Comparison of ENCODE assay signal across 21 mouse cellular contexts in the genomic region with DNA sequence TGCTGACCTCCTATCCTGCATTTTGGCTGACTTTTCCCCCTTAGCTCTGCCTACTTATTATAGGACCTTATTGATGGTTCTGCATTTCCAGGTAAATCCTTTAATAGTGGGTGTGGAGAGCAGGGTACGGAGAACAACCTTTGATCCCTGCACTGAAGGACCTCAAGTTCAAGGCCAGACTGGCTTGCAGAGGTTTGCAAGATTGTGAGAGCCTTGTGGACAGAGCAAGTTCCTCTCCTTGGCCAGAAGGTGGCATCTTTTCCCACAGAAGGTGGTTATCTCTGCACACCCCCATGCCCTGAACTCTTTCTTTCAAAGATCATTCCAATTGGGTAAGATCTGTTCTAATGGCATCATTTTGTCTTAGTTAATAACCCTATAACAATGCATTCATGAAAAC.
A peak's percentile ranks its signal among the peaks of the same experiment; 100 is the strongest.
DNase-seq lines count a peak whose midpoint lies in the region; ATAC-seq and TF ChIP-seq lines count a peak whose summit lies in the region.
"Had no signal": no experiment of that assay in that cellular context is flagged by ENCODE, and none has a peak within 500 bp of the region (broad histone marks: within the 10 kb centered on the region; RNA-seq: fewer than 3 reads in every experiment).

No protein-coding gene starts in this region.

- H3K79me2 ChIP-seq in CH12.LX (replicated peaks; ENCODE audit: control insufficient read depth, extremely low read depth, insufficient read depth, poor library complexity, severe bottlenecking) = no peaks in the 10 kb centered on the region

- in situ Hi-C loops in CH12.LX (cut with MboI; ENCODE audit: low pct_ligation_motif_present, low pct_unique_long_range_greater_than_20kb, low sequenced_read_pairs) = no loop called here

- H3K9ac ChIP-seq in intestine, postnatal 0 days (ENCODE audit: low read depth, low read length) = no peak overlapping the region
- H3K9ac ChIP-seq in intestine, embryonic 15.5 days = no peak overlapping the region
- no peak overlapping the region for H3K9ac ChIP-seq in liver, postnatal 0 days (replicated peaks)
- no peak overlapping the region for H3K9ac ChIP-seq in liver, embryonic 11.5 days (ENCODE audit: low read depth, low read length)
- no peak overlapping the region for H3K9ac ChIP-seq in CH12.LX (ENCODE audit: insufficient read depth, low read depth)
- H3K9ac ChIP-seq in midbrain, embryonic 14.5 days (replicated peaks; ENCODE audit: low read length) = no peak overlapping the region
- H3K9ac ChIP-seq: hindbrain, embryonic 12.5 days; liver, embryonic 15.5 days; midbrain, embryonic 12.5 days; neural tube, embryonic 15.5 days had no signal

- WGBS in intestine, postnatal 0 days = 29% methylated on average over 1 of the region's 1 CpGs
- 51% methylated on average over 1 of the region's 1 CpGs for WGBS in intestine, embryonic 15.5 days
- 74% methylated on average over 1 of the region's 1 CpGs for WGBS in liver, postnatal 0 days (ENCODE audit: insufficient replicate concordance)
- WGBS in liver, embryonic 11.5 days = 71% methylated on average over 1 of the region's 1 CpGs
- 83% methylated on average over 1 of the region's 1 CpGs for WGBS in midbrain, embryonic 14.5 days

- DNase-seq in liver, postnatal 0 days = no peak
- no peak for DNase-seq in liver, embryonic 11.5 days (ENCODE audit: low spot score)
- DNase-seq in CH12.LX (ENCODE audit: extremely low read depth) (peak; percentile 3), R1 (ENCODE audit: low read depth, low spot score) (peak; percentile 30)
- no peak for DNase-seq in midbrain, embryonic 14.5 days
- DNase-seq: adrenal gland, adult 8-10 months; cerebellum, adult 11 months; cerebellum, postnatal 14 days; embryo, embryonic 11 days; gastrocnemius, postnatal 14 days; left cerebral cortex, postnatal 4 days; thymus, adult 18-20 months had no signal

- ATAC-seq in intestine, postnatal 0 days = no peak
- ATAC-seq in intestine, embryonic 15.5 days = no peak
- no peak for ATAC-seq in liver, postnatal 0 days
- ATAC-seq in liver, embryonic 11.5 days (replicated peaks; ENCODE audit: low FRiP score) = no peak
- no peak for ATAC-seq in midbrain, embryonic 14.5 days (ENCODE audit: low FRiP score, low TSS enrichment)
- ATAC-seq in activated CD4-positive, CD25-positive, alpha-beta regulatory T cell, adult 4 months = no peak
- ATAC-seq: intestine, embryonic 16.5 days had no signal

- no peaks in the 10 kb centered on the region for H3K9me3 ChIP-seq in intestine, postnatal 0 days (ENCODE audit: control insufficient read depth)
- no peaks in the 10 kb centered on the region for H3K9me3 ChIP-seq in intestine, embryonic 15.5 days
- no peaks in the 10 kb centered on the region for H3K9me3 ChIP-seq in liver, postnatal 0 days (ENCODE audit: low read length)
- H3K9me3 ChIP-seq in liver, embryonic 11.5 days (ENCODE audit: control insufficient read depth, low read length) = no peaks in the 10 kb centered on the region
- H3K9me3 ChIP-seq in CH12.LX (replicated peaks; ENCODE audit: low read length) = no peaks in the 10 kb centered on the region
- no peaks in the 10 kb centered on the region for H3K9me3 ChIP-seq in midbrain, embryonic 14.5 days (ENCODE audit: control insufficient read depth, low read length)
- H3K9me3 ChIP-seq: hindbrain, embryonic 12.5 days; liver, embryonic 15.5 days; midbrain, embryonic 12.5 days; neural tube, embryonic 15.5 days had no signal

- TF ChIP-seq EP300 in liver, postnatal 0 days (IDR thresholded peaks at IDR 0.05; ENCODE audit: low read depth) = no peak
- TF ChIP-seq EP300 in CH12.LX (IDR thresholded peaks at IDR 0.05; ENCODE audit: low read length) = no peak

- TF ChIP-seq CTCF in intestine, postnatal 0 days (IDR thresholded peaks at IDR 0.05; ENCODE audit: low read depth) = peak; percentile 66
- peak; percentile 44 for TF ChIP-seq CTCF in liver, postnatal 0 days (IDR thresholded peaks at IDR 0.05; ENCODE audit: low read depth)
- TF ChIP-seq CTCF in CH12.LX (conservative IDR thresholded peaks at IDR 0.05 in 1 of 2, IDR thresholded peaks at IDR 0.05 in 1 of 2; ENCODE audit: low read depth in 2 of 2, low read length in 2 of 2) = peak; percentile 32 to 58; a peak in 3 of 4 replicates

- peak; percentile 32 for TF ChIP-seq RAD21 in CH12.LX (IDR thresholded peaks at IDR 0.05; ENCODE audit: low read depth, low read length)

- H3K4me3 ChIP-seq in intestine, postnatal 0 days (ENCODE audit: low read depth, low read length) = no peak overlapping the region
- H3K4me3 ChIP-seq in intestine, embryonic 15.5 days (replicated peaks) = no peak overlapping the region
- no peak overlapping the region for H3K4me3 ChIP-seq in liver, postnatal 0 days (ENCODE audit: low read depth, low read length)
- H3K4me3 ChIP-seq in liver, embryonic 11.5 days (ENCODE audit: low read depth, low read length) = no peak overlapping the region
- no peak overlapping the region for H3K4me3 ChIP-seq in CH12.LX (replicated peaks in 1 of 3; ENCODE audit: low read depth in 2 of 3, low read length in 2 of 3, poor library complexity in 1 of 3)
- H3K4me3 ChIP-seq in midbrain, embryonic 14.5 days (replicated peaks; ENCODE audit: low read depth, low read length) = no peak overlapping the region
- H3K4me3 ChIP-seq: hindbrain, embryonic 12.5 days; liver, embryonic 15.5 days; midbrain, embryonic 12.5 days; myocyte; neural tube, embryonic 15.5 days had no signal

- dilution Hi-C loops in CH12.LX (cut with MboI; ENCODE audit: extremely low pct_ligation_motif_present, extremely low pct_unique_long_range_greater_than_20kb, low sequenced_read_pairs) = no loop called here

- H3K4me2 ChIP-seq in intestine, postnatal 0 days (replicated peaks; ENCODE audit: low read depth) = no peak overlapping the region
- H3K4me2 ChIP-seq in intestine, embryonic 15.5 days (replicated peaks) = no peak overlapping the region
- H3K4me2 ChIP-seq in liver, postnatal 0 days (ENCODE audit: low read depth, low read length) = no peak overlapping the region
- no peak overlapping the region for H3K4me2 ChIP-seq in liver, embryonic 11.5 days
- H3K4me2 ChIP-seq in CH12.LX (ENCODE audit: insufficient read depth, low read depth, poor library complexity, severe bottlenecking) = no peak overlapping the region
- no peak overlapping the region for H3K4me2 ChIP-seq in midbrain, embryonic 14.5 days (ENCODE audit: low read length)
- H3K4me2 ChIP-seq: hindbrain, embryonic 12.5 days; liver, embryonic 15.5 days; midbrain, embryonic 12.5 days; neural tube, embryonic 15.5 days had no signal

- no peak overlapping the region for H3K27ac ChIP-seq in intestine, postnatal 0 days (ENCODE audit: low read depth, low read length)
- no peak overlapping the region for H3K27ac ChIP-seq in intestine, embryonic 15.5 days
- H3K27ac ChIP-seq in liver, postnatal 0 days (ENCODE audit: low read depth) = no peak overlapping the region
- no peak overlapping the region for H3K27ac ChIP-seq in liver, embryonic 11.5 days (ENCODE audit: low read depth, low read length)
- no peak overlapping the region for H3K27ac ChIP-seq in CH12.LX (ENCODE audit: insufficient read depth, low read depth)
- H3K27ac ChIP-seq in midbrain, embryonic 14.5 days (replicated peaks; ENCODE audit: low read depth, low read length) = no peak overlapping the region
- H3K27ac ChIP-seq: hindbrain, embryonic 12.5 days; liver, embryonic 15.5 days; midbrain, embryonic 12.5 days; neural tube, embryonic 15.5 days had no signal

- TF ChIP-seq POLR2A in CH12.LX (IDR thresholded peaks at IDR 0.05; ENCODE audit: low read depth, low read length) = no peak

- no peaks in the 10 kb centered on the region for H3K4me1 ChIP-seq in intestine, postnatal 0 days (replicated peaks; ENCODE audit: control insufficient read depth, insufficient read depth, low read length)
- H3K4me1 ChIP-seq in intestine, embryonic 15.5 days (replicated peaks) = no peaks in the 10 kb centered on the region
- H3K4me1 ChIP-seq in liver, postnatal 0 days (ENCODE audit: insufficient read depth) = no peaks in the 10 kb centered on the region
- no peaks in the 10 kb centered on the region for H3K4me1 ChIP-seq in liver, embryonic 11.5 days (replicated peaks; ENCODE audit: control insufficient read depth, insufficient read depth, low read length)
- no peaks in the 10 kb centered on the region for H3K4me1 ChIP-seq in CH12.LX (ENCODE audit: control insufficient read depth in 1 of 2, insufficient read depth in 2 of 2)
- H3K4me1 ChIP-seq in midbrain, embryonic 14.5 days (ENCODE audit: control insufficient read depth, insufficient read depth, low read length) = no peaks in the 10 kb centered on the region
- H3K4me1 ChIP-seq: hindbrain, embryonic 12.5 days; liver, embryonic 15.5 days; midbrain, embryonic 12.5 days; neural tube, embryonic 15.5 days had no signal

- no peaks in the 10 kb centered on the region for H3K27me3 ChIP-seq in intestine, postnatal 0 days (replicated peaks; ENCODE audit: control insufficient read depth, insufficient read depth, low read length)
- no peaks in the 10 kb centered on the region for H3K27me3 ChIP-seq in intestine, embryonic 15.5 days (replicated peaks)
- no peaks in the 10 kb centered on the region for H3K27me3 ChIP-seq in liver, postnatal 0 days (ENCODE audit: insufficient read depth, low read length)
- no peaks in the 10 kb centered on the region for H3K27me3 ChIP-seq in liver, embryonic 11.5 days (replicated peaks; ENCODE audit: control insufficient read depth, insufficient read depth, low read length)
- H3K27me3 ChIP-seq in CH12.LX (replicated peaks) = peaks cover 61% of the 10 kb centered on the region
- no peaks in the 10 kb centered on the region for H3K27me3 ChIP-seq in midbrain, embryonic 14.5 days (ENCODE audit: control insufficient read depth, insufficient read depth, low read length)
- H3K27me3 ChIP-seq: hindbrain, embryonic 12.5 days; liver, embryonic 15.5 days; midbrain, embryonic 12.5 days; neural tube, embryonic 15.5 days had no signal

- no peaks in the 10 kb centered on the region for H3K36me3 ChIP-seq in intestine, postnatal 0 days (ENCODE audit: control insufficient read depth, insufficient read depth)
- H3K36me3 ChIP-seq in intestine, embryonic 15.5 days = no peaks in the 10 kb centered on the region
- no peaks in the 10 kb centered on the region for H3K36me3 ChIP-seq in liver, postnatal 0 days (replicated peaks; ENCODE audit: insufficient read depth, low read length)
- no peaks in the 10 kb centered on the region for H3K36me3 ChIP-seq in liver, embryonic 11.5 days (ENCODE audit: control insufficient read depth, insufficient read depth, low read length)
- no peaks in the 10 kb centered on the region for H3K36me3 ChIP-seq in CH12.LX (replicated peaks in 1 of 2; ENCODE audit: control insufficient read depth in 1 of 2, insufficient read depth in 1 of 2, low read length in 1 of 2)
- H3K36me3 ChIP-seq in midbrain, embryonic 14.5 days (ENCODE audit: control insufficient read depth, insufficient read depth, low read length) = no peaks in the 10 kb centered on the region
- H3K36me3 ChIP-seq: hindbrain, embryonic 12.5 days; liver, embryonic 15.5 days; midbrain, embryonic 12.5 days; neural tube, embryonic 15.5 days had no signal

TF ChIP-seq in CH12.LX, 34 proteins besides CTCF, POLR2A, EP300 and RAD21:
- TF ChIP-seq MYC (IDR thresholded peaks at IDR 0.05; ENCODE audit: low read depth, low read length) = no peak
TF ChIP-seq in CH12.LX: peak in this region for 0.

Comparison
In these comparisons a context has a peak if more than half of its experiments do, and no peak if none do; other contexts are left out.
1. DNase-seq: peak in CH12.LX (single experiment) and R1 (single experiment); none in liver, postnatal 0 days (single experiment), liver, embryonic 11.5 days (single experiment) and midbrain, embryonic 14.5 days (single experiment).
2. Peak in every context shown above with its lines, with median percentiles within 50 percentile points of each other: CTCF ChIP-seq.